Mouse (Mus musculus) liver, embryonic 12.5 days (tissue): ENCODE measurements around the gene Smarcad1. TPM values are rescaled to one million over a fixed set of nuclear protein-coding genes. Genes with fewer than 3 reads are reported as not detected.

Experiments
- ATAC-seq: fragments of 200-750 bp; cut with Nextera tagmentation; 2 replicates; pipeline ENCODE4 v1.8.0; 2017; ENCODE audit warnings: moderate number of reproducible peaks, mild to moderate bottlenecking, moderate library complexity
- H3K27ac ChIP-seq: fragments of 300-500 bp; sonication (generic); 2 replicates; pipeline ENCODE4 v1.5.1; 2016; ENCODE audit warnings: mild to moderate bottlenecking
- H3K27me3 ChIP-seq: fragments of 300-500 bp; sonication (generic); replicated peaks from 2 replicates; pipeline ENCODE4 v1.6.1; 2016; ENCODE audit warnings: mild to moderate bottlenecking, moderate library complexity
- H3K36me3 ChIP-seq: fragments of 300-500 bp; sonication (generic); 2 replicates; pipeline ENCODE4 v1.6.1; 2016; ENCODE audit warnings: mild to moderate bottlenecking, moderate library complexity
- H3K4me1 ChIP-seq: fragments of 300-500 bp; sonication (generic); 2 replicates; pipeline ENCODE4 v1.6.1; 2016
- H3K4me2 ChIP-seq: fragments of 300-500 bp; sonication (generic); 2 replicates; pipeline ENCODE4 v1.6.1; 2016; ENCODE audit warnings: mild to moderate bottlenecking, moderate library complexity
- H3K4me3 ChIP-seq: fragments of 300-500 bp; sonication (generic); 2 replicates; pipeline ENCODE4 v1.5.1; 2016; ENCODE audit warnings: mild to moderate bottlenecking, moderate library complexity
- H3K9ac ChIP-seq: fragments of 300-500 bp; sonication (generic); 2 replicates; pipeline ENCODE4 v1.6.1; 2016; ENCODE audit warnings: mild to moderate bottlenecking, moderate library complexity
- H3K9me3 ChIP-seq: fragments of 300-500 bp; sonication (generic); replicated peaks from 2 replicates; pipeline ENCODE4 v1.6.1; 2016; ENCODE audit warnings: mild to moderate bottlenecking, moderate library complexity
- WGBS: fragments of 180-500 bp; shearing (Covaris S2); methylation state at CpG from one replicate; pipeline ENCODE4 v1.1.7; 2016; ENCODE audit not compliant: insufficient replicate concordance; 5-methylcytosine and 5-hydroxymethylcytosine counted together
- polyA plus RNA-seq: library from polyadenylated mRNA; unstranded; fragments of >200 nt; fragmentation: Nextera tagmentation; extraction: Ambion mirVana; gene quantifications from 2 replicates; pipeline ENCODE4 v1.2.1, GENCODE M21; 2016

Gene Smarcad1
- polyA plus RNA-seq, 1 experiment from 2014 or later = 33.2 TPM

DNA sequence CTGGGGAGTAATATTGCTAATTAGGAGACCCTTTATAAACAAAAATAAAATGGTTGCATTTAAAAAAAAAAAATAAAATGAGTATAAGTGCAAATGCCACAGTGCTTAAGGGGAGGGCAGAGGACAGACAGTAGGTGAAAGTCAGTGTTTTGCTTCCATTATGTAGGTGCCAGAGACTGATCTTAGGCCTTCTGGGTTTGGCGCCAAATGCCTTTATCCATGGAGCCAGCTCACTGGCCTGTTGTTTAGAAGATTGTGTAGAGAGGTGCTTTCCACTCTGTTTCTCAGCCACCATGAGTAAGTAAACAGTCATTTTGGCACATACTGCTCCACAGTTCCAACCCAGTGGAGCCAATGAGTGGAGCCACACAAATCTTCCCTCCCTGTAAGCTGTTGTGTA is 75.2 kb downstream of the Smarcad1 start:
- 66% methylated on average over 1 of the region's 1 CpGs for WGBS
- peaks cover 52% of the 10 kb centered on the region for H3K36me3 ChIP-seq
- H3K9ac ChIP-seq = no peak overlapping the region
- no peak overlapping the region for H3K4me3 ChIP-seq
- H3K27ac ChIP-seq = no peak overlapping the region
- no peaks in the 10 kb centered on the region for H3K27me3 ChIP-seq
- H3K4me2 ChIP-seq = no peak overlapping the region
- no peak for ATAC-seq
- no peaks in the 10 kb centered on the region for H3K4me1 ChIP-seq
- no peaks in the 10 kb centered on the region for H3K9me3 ChIP-seq

DNA sequence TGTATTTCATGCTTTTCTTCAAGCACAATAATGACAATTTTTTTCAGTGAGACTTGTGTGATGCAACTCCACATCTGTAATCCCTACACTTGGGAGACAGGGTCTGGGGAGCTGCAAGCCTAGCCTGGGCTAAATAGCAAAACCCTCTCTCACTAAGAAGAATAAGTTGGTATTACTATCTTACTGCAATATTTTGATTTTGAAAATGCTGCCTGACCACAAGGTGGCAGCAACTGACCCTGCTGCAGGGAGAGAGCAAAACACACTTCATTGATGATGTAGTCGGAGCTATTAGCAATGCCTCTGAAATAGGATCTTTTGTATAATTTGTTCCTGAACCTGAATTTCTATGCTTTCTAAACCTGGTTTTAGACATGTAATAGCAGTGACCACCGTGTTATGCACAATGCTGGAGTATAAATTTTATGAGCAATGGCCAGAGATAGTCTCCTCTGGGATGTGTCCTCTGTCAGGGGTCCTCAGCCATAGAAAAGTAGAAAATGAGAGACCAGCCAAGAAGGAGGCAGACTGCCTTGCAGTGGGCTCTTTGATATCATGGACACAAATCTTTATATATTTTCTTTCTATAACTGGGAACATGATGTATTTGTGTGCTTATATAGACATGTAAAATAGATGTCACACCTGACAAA is 83.8 kb downstream of the Smarcad1 start:
- Histone ChIP-seq H3K9ac (no peak overlapping the region), H3K36me3 (no peaks in the 10 kb centered on the region), H3K27ac (no peak overlapping the region), H3K4me1 (no peaks in the 10 kb centered on the region), H3K27me3 (no peaks in the 10 kb centered on the region), H3K4me2 (no peak overlapping the region), H3K9me3 (no peaks in the 10 kb centered on the region), H3K4me3 (no peak overlapping the region)
- ATAC-seq = no peak
- 21% methylated on average over 2 of the region's 2 CpGs for WGBS

DNA sequence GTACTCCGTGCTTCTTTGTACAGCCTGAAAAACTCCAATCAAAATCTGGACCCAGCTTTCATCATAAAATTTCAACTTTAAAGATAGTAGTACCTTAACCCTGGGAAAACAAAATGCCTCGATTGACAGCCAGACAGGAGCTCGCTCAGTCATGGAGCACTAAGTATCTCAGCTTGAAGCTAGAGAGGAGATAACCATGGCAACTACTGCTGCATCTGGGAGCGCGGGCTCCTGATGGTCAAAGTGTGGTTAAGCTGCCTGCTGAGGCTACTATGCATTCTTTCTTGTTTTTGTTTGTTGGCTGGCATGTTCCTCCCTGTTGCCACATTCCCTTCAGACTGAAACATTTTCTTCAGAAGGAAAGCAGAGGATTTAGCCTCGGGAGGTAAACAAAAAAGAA is 90.0 kb downstream of the Smarcad1 start:
- Histone ChIP-seq H3K4me3 (no peak overlapping the region), H3K27ac (no peak overlapping the region), H3K9me3 (no peaks in the 10 kb centered on the region), H3K36me3 (no peaks in the 10 kb centered on the region), H3K9ac (no peak overlapping the region), H3K4me2 (no peak overlapping the region), H3K4me1 (no peaks in the 10 kb centered on the region), H3K27me3 (no peaks in the 10 kb centered on the region)
- WGBS = 64% methylated on average over 6 of the region's 6 CpGs
- ATAC-seq = no peak

DNA sequence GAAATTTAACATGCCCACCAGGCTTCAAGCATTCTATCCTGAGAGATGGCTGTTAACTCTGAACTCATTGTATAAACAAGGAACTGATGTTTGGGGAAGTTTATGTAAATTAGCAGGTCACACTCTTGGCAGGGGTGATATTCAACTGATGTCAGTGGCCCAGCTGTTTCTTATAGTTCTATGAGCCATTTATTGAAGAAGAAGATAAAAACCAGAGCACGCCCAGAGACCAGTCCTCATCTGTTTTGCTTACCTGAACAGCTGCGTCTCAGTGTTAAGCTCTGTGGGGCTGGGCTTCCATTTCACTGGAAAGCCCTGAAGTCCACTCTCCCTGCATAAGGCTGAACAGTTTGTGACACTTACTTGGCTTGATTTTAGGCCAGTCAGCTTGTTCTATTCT is 95.4 kb downstream of the Smarcad1 start:
- no peaks in the 10 kb centered on the region for H3K36me3 ChIP-seq
- H3K9me3 ChIP-seq = no peaks in the 10 kb centered on the region
- H3K27me3 ChIP-seq = no peaks in the 10 kb centered on the region
- no peak overlapping the region for H3K9ac ChIP-seq
- H3K27ac ChIP-seq = no peak overlapping the region
- WGBS = 53% methylated on average over 2 of the region's 2 CpGs
- no peak overlapping the region for H3K4me3 ChIP-seq
- no peak for ATAC-seq
- H3K4me1 ChIP-seq = no peaks in the 10 kb centered on the region
- no peak overlapping the region for H3K4me2 ChIP-seq

DNA sequence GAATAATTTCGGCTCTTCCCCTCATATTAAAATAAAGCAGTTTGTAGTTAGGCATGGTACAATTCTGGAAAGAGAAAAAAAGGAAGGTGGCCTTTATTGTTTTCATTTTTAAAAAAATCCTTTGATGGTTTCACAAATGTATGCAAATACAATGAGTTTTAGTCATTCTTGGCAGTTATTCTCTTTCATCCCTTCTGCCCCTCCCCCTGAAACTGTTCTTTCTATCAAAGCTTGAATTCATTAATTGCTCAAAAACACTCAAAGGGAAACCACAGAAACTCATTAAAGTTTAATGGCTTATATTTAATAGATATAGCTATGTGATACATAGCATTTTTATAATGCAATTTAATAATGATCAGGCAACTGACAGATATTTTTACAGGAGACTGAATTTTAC is 95.9 kb downstream of the Smarcad1 start:
- H3K36me3 ChIP-seq = no peaks in the 10 kb centered on the region
- no peaks in the 10 kb centered on the region for H3K27me3 ChIP-seq
- H3K9me3 ChIP-seq = no peaks in the 10 kb centered on the region
- no peak overlapping the region for H3K27ac ChIP-seq
- ATAC-seq = no peak
- no peak overlapping the region for H3K4me2 ChIP-seq
- no peaks in the 10 kb centered on the region for H3K4me1 ChIP-seq
- 68% methylated on average over 1 of the region's 1 CpGs for WGBS
- H3K9ac ChIP-seq = no peak overlapping the region
- H3K4me3 ChIP-seq = no peak overlapping the region

DNA sequence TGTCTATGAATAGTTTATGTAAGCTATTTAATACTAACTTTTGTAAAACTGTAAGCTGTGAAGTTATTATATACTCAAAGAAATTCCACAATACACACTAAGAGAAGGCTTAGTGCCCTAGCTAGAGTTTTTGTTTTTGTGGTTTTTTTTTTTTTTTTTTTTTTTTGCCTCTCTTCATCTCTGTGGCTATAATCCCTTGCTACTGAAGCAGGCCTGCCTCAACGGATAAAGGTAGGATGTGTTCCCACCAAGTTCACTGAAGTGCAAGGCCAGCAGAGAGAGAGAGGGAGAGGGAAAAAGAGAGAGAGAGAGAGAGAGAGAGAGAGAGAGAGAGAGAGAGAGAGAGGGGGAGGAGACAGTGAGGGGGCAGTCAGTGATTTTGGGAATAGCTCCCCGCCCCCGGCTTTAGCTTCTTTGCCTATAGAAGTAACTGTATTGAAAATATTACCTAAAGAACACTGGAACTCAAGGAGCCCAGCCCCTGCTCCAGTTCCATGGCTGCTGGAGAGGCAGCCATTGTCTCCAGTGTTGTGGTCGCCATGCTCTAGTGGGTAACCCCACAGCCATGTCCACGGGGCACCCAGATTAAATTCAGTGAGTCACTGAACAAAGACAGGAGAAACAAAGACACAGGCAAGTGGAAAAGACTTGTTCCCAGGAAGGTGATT is 97.8 kb downstream of the Smarcad1 start:
- H3K9ac ChIP-seq = no peak overlapping the region
- no peak overlapping the region for H3K4me3 ChIP-seq
- H3K4me1 ChIP-seq = no peaks in the 10 kb centered on the region
- no peak for ATAC-seq
- H3K4me2 ChIP-seq = no peak overlapping the region
- no peaks in the 10 kb centered on the region for H3K27me3 ChIP-seq
- H3K9me3 ChIP-seq = no peaks in the 10 kb centered on the region
- H3K36me3 ChIP-seq = no peaks in the 10 kb centered on the region
- WGBS = 47% methylated on average over 4 of the region's 5 CpGs
- H3K27ac ChIP-seq = no peak overlapping the region

DNA sequence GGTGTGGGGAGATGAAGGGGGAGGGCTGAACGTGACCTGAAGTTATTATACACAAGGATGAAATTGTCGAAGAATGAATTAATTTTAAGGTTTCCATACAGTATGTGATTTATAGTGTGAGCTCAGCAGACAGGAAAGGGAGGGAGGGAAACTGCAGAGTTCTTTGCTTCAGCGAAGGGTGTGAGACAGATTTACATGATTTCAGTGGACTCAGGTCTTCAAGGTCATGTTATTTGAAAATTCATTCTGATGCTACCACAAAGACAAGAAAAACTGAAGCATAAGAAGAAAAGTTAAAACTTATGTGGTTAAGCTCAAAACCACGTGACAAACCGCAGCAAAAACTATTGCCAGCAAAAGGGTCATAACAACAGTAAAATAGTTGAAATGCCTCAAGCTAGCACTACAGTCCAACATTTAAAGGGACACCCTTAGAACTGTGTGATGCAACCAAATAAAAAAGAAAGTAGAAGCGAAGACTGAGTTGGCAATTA is 98.4 kb downstream of the Smarcad1 start:
- 59% methylated on average over 6 of the region's 6 CpGs for WGBS
- ATAC-seq = no peak

DNA sequence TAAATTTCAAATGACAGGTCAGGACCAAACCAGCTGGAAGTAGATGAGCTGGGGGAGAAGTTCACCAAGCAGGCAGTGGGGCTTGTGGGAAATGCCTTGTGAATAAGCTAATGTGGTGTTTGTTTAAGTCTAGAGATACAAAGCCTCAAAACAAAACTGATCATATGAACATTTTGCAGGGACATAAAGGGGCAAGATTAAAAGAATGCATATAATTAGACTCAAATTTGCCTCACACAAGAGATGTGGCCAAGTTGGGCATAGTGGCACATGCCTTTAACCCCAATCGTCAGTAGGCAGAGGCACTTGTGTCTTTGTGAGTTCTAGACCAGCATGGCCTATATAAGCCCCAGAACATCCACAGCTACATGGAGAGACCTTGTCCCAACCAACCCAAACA is 99.9 kb downstream of the Smarcad1 start:
- no peak for ATAC-seq

More for the DNA sequence above, 98.4 kb downstream of the Smarcad1 start:
- Histone ChIP-seq H3K9me3 (no peaks in the 10 kb centered on the region), H3K9ac (no peak overlapping the region), H3K36me3 (no peaks in the 10 kb centered on the region), H3K4me1 (no peaks in the 10 kb centered on the region), H3K27ac (no peak overlapping the region), H3K27me3 (no peaks in the 10 kb centered on the region), H3K4me3 (no peak overlapping the region), H3K4me2 (no peak overlapping the region)

DNA sequence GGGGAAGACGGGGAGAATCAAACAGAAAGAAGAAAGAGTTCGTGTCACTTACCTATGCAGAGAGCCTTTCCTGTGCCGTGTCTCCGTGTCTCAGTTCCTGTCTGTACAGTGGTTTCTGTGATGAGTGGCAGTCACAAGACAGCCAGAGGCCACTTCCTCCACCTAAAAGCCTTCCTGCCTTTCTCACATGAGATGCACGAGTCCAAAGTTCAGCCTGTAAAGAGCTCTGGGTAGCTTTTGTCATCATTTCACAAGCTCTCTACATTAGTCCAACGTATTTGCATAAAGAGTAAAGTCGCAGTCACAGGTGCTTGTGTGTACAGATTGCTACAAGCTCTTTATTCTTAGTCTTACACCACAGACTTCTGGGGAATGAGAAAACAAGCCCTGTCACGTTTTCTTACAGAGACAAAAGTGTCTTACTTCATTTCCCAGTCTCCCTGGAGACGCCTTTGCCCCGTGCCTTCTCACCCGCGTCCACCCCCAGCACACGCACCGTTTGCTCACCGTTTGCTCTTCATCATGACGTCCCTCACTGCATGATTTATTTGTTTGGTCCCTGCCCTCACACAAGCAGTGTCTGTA is 102.3 kb downstream of the Smarcad1 start, which contains the start of gene Hpgds:
Hpgds (minus strand) TSS at position 288 of the 585 bp plus-strand sequence.
- WGBS = 28% methylated on average over 16 of the region's 16 CpGs
- H3K4me1 ChIP-seq = no peaks in the 10 kb centered on the region
- H3K4me3 ChIP-seq = no peak within 1 kb of the TSS
- H3K36me3 ChIP-seq = no peaks in the 10 kb centered on the region
- no peak within 1 kb of the TSS for H3K27ac ChIP-seq
- H3K4me2 ChIP-seq = 0 out of 2 replicates have a peak within 1 kb of the TSS, but pooled peaks have one; percentile 12
- no peaks in the 10 kb centered on the region for H3K9me3 ChIP-seq
- ATAC-seq = no peak
- H3K9ac ChIP-seq = no peak within 1 kb of the TSS
- no peaks in the 10 kb centered on the region for H3K27me3 ChIP-seq

More for the DNA sequence above, 99.9 kb downstream of the Smarcad1 start:
- no peaks in the 10 kb centered on the region for H3K9me3 ChIP-seq
- WGBS = 46% methylated on average over 1 of the region's 1 CpGs
- H3K9ac ChIP-seq = no peak overlapping the region
- no peaks in the 10 kb centered on the region for H3K4me1 ChIP-seq
- H3K36me3 ChIP-seq = no peaks in the 10 kb centered on the region
- H3K27ac ChIP-seq = no peak overlapping the region
- H3K4me3 ChIP-seq = no peak overlapping the region
- H3K27me3 ChIP-seq = no peaks in the 10 kb centered on the region
- H3K4me2 ChIP-seq = no peak overlapping the region

DNA sequence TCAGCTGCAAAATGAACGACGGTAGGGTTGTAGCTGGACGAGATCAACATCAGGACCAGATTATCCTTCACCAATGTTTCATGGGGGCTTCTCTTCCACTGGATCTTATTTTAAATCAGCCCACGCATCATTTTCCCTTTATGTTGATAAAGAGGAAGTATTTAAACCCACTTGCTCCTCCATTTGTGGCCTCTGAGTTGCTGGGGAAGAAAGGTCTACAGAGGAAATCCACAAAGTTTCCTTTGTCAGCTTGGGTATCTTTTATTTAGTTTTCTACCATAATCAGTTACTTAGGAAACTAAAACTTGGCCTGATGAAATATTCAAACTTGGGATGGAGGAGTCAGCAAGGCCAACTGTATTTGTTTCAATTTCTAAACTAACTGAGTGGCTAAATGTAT is 104.0 kb downstream of the Smarcad1 start:
- Histone ChIP-seq H3K27ac (no peak overlapping the region), H3K36me3 (no peaks in the 10 kb centered on the region), H3K27me3 (0 out of 2 replicates have a peak, but pooled peaks cover 6% of the 10 kb centered on the region), H3K4me1 (no peaks in the 10 kb centered on the region), H3K4me2 (no peak overlapping the region), H3K9me3 (no peaks in the 10 kb centered on the region), H3K4me3 (no peak overlapping the region), H3K9ac (no peak overlapping the region)
- ATAC-seq = no peak
- WGBS = 46% methylated on average over 4 of the region's 4 CpGs

DNA sequence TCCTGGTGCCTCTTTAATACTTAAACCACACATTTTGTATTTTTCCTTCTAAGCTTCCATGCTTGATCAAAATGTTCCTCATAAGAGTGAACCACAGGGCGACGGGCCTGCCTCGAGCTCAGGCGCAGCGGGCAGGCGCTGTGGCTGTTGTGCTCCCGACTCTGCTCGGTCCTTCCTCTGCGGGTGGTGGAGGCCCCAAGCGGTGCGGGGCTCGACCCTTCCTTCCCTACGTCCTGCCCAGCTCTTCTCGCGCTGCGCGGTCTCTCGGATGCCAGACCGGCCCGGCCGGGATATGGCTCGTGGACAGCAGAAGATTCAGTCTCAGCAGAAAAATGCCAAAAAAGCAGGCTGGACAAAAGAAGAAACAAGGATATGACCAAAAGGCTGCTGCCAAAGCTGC is 108.3 kb downstream of the Smarcad1 start:
- H3K9ac ChIP-seq = no peak overlapping the region
- H3K4me1 ChIP-seq = no peaks in the 10 kb centered on the region
- H3K27ac ChIP-seq = no peak overlapping the region
- H3K4me2 ChIP-seq = peak overlapping the region; percentile 43
- H3K4me3 ChIP-seq = no peak overlapping the region
- no peak for ATAC-seq
- WGBS = 15% methylated on average over 22 of the region's 22 CpGs
- no peaks in the 10 kb centered on the region for H3K36me3 ChIP-seq
- H3K9me3 ChIP-seq = no peaks in the 10 kb centered on the region
- 0 out of 2 replicates have a peak, but pooled peaks cover 6% of the 10 kb centered on the region for H3K27me3 ChIP-seq

DNA sequence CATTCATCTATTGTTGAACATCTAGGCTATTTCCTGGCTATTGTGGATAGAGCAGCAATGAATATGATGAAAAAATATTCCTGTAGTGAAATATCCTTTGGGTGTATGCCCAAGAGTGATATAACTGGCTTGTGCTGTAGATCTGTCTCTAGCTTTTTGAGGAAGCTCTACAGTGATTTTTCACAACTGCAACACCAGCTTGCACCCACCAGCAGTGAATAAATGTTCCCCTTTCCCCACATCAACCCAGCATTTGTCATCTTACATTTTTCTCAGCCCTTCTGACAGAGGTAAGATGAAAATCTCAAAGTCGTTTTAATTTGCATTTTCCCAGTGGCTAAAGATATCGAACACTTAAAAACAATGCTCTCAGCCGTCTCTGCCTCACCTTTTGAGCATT is 111.2 kb downstream of the Smarcad1 start:
- H3K4me3 ChIP-seq = no peak overlapping the region
- H3K36me3 ChIP-seq = no peaks in the 10 kb centered on the region
- no peaks in the 10 kb centered on the region for H3K9me3 ChIP-seq
- no peak overlapping the region for H3K27ac ChIP-seq
- 58% methylated on average over 3 of the region's 3 CpGs for WGBS
- H3K27me3 ChIP-seq = 0 out of 2 replicates have a peak, but pooled peaks cover 6% of the 10 kb centered on the region
- no peak overlapping the region for H3K4me2 ChIP-seq
- ATAC-seq = no peak
- no peaks in the 10 kb centered on the region for H3K4me1 ChIP-seq
- no peak overlapping the region for H3K9ac ChIP-seq
